Mouse (Mus musculus): ENCODE results near the gene Tmem109. TPM values are rescaled to one million over a fixed set of nuclear protein-coding genes. Genes with fewer than 3 reads are reported as not detected.

Tmem109 gene
- total and polyA plus RNA-seq, 3 experiments = 17.9 to 51.5 (median 32.9) TPM

DNA sequence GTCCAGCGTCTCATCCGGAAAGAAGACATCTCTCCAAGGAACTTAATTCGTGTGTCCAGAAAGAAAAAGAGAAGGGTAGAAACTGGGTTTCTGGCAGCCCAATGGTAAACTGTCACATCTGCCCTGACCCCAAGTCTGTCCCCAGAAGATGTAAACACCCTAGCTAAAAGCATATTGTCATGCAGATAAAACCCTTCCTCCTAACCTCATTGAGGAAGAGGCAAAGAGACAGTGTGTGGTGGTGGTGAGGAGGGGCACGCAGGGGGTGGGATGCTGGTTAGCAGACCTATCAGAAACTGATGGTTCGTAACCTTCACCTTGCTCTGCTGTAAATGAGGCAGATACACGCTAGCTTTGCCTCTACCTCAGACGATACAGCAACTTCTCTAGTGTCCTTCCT, 60.5 kb downstream of the Tmem109 start:
- Histone ChIP-seq H3K27me3 (replicated peaks) (no peaks in the 10 kb centered on the region), H3K4me1 (ENCODE audit: control insufficient read depth in 1 of 2, insufficient read depth in 2 of 2) (peaks cover 0 to 9% of the 10 kb centered on the region in 2 experiments; a peak in 1 of 4 replicates), H3K36me3 (replicated peaks in 1 of 2; ENCODE audit: control insufficient read depth in 1 of 2, insufficient read depth in 1 of 2, low read length in 1 of 2) (no peaks in the 10 kb centered on the region), H3K9me3 (replicated peaks; ENCODE audit: low read length) (no peaks in the 10 kb centered on the region), H3K27ac (ENCODE audit: insufficient read depth, low read depth) (no peak overlapping the region), H3K4me2 (ENCODE audit: insufficient read depth, low read depth, poor library complexity, severe bottlenecking) (no peak overlapping the region), H3K9ac (ENCODE audit: insufficient read depth, low read depth) (no peak overlapping the region), H3K79me2 (replicated peaks; ENCODE audit: control insufficient read depth, extremely low read depth, insufficient read depth, poor library complexity, severe bottlenecking) (no peaks in the 10 kb centered on the region), H3K4me3 (replicated peaks in 1 of 3; ENCODE audit: low read depth in 2 of 3, low read length in 2 of 3, poor library complexity in 1 of 3) (no peak overlapping the region)
- dilution Hi-C loops (cut with MboI; ENCODE audit: extremely low pct_ligation_motif_present, extremely low pct_unique_long_range_greater_than_20kb, low sequenced_read_pairs) = no loop called here
- TF ChIP-seq ELF1 (IDR thresholded peaks at IDR 0.05; ENCODE audit: low read depth, low read length) (no peak), USF1 (IDR thresholded peaks at IDR 0.05; ENCODE audit: low read depth, low read length) (no peak), NELFE (IDR thresholded peaks at IDR 0.05; ENCODE audit: low read depth, low read length) (no peak), UBTF (IDR thresholded peaks at IDR 0.05; ENCODE audit: low read depth, low read length) (no peak), MYC (IDR thresholded peaks at IDR 0.05; ENCODE audit: low read depth, low read length) (no peak), NRF1 (IDR thresholded peaks at IDR 0.05; ENCODE audit: low read depth, low read length) (no peak), SIN3A (IDR thresholded peaks at IDR 0.05; ENCODE audit: low read length) (no peak), ZMIZ1 (IDR thresholded peaks at IDR 0.05; ENCODE audit: low read depth, low read length) (no peak), ZC3H11A (IDR thresholded peaks at IDR 0.05; ENCODE audit: low read depth, low read length) (no peak), POLR2A (IDR thresholded peaks at IDR 0.05; ENCODE audit: low read depth, low read length) (no peak), PAX5 (IDR thresholded peaks at IDR 0.05; ENCODE audit: low read length) (no peak), MAZ (IDR thresholded peaks at IDR 0.05; ENCODE audit: low read depth, low read length) (no peak)
- DNase-seq (ENCODE audit: extremely low read depth) = no peak
- in situ Hi-C loops (cut with MboI; ENCODE audit: low pct_ligation_motif_present, low pct_unique_long_range_greater_than_20kb, low sequenced_read_pairs) = no loop called here

Other genes with a start within 250 kb of the Tmem109 start
- gene Vwce, start 247.8 kb downstream of the Tmem109 start, total RNA-seq (2012; rRNA removed) = 0.13 and 0.21 TPM in 2 replicates
- 0.04 TPM in 1 of 2 replicates, not detected in the other for gene Vwce, start 247.8 kb downstream of the Tmem109 start, total RNA-seq (2014; rRNA removed)
- 1.0 and 1.3 TPM in 2 replicates for gene Vwce, start 247.8 kb downstream of the Tmem109 start, polyA plus RNA-seq (2012; ENCODE audit: insufficient read length, low read depth)
- 0.08 TPM in 1 of 2 replicates, not detected in the other for gene Pga5, start 203.9 kb downstream of the Tmem109 start, total RNA-seq (2012; rRNA removed)
- gene Pga5, start 203.9 kb downstream of the Tmem109 start, total RNA-seq (2014; rRNA removed) = not detected in 2 replicates
- gene Pga5, start 203.9 kb downstream of the Tmem109 start, polyA plus RNA-seq (2012; ENCODE audit: insufficient read length, low read depth) = not detected in 2 replicates
- gene Vps37c, start 193.3 kb downstream of the Tmem109 start, total RNA-seq (2012; rRNA removed) = 9.5 and 10.8 TPM in 2 replicates
- gene Vps37c, start 193.3 kb downstream of the Tmem109 start, total RNA-seq (2014; rRNA removed) = 4.9 and 6.2 TPM in 2 replicates
- 13.0 and 13.4 TPM in 2 replicates for gene Vps37c, start 193.3 kb downstream of the Tmem109 start, polyA plus RNA-seq (2012; ENCODE audit: insufficient read length, low read depth)
- 8.7 and 9.9 TPM in 2 replicates for gene Cd5, start 143.0 kb downstream of the Tmem109 start, total RNA-seq (2012; rRNA removed)
- gene Cd5, start 143.0 kb downstream of the Tmem109 start, total RNA-seq (2014; rRNA removed) = 17.7 and 20.7 TPM in 2 replicates
- 46.8 and 51.4 TPM in 2 replicates for gene Cd5, start 143.0 kb downstream of the Tmem109 start, polyA plus RNA-seq (2012; ENCODE audit: insufficient read length, low read depth)
- gene Cd6, start 51.9 kb downstream of the Tmem109 start, total RNA-seq (2012; rRNA removed) = 0.08 and 0.17 TPM in 2 replicates
- 0.09 and 0.15 TPM in 2 replicates for gene Cd6, start 51.9 kb downstream of the Tmem109 start, total RNA-seq (2014; rRNA removed)
- 0.73 and 1.3 TPM in 2 replicates for gene Cd6, start 51.9 kb downstream of the Tmem109 start, polyA plus RNA-seq (2012; ENCODE audit: insufficient read length, low read depth)
- 84.5 and 86.7 TPM in 2 replicates for gene Slc15a3, start 42.3 kb downstream of the Tmem109 start, total RNA-seq (2012; rRNA removed)
- gene Slc15a3, start 42.3 kb downstream of the Tmem109 start, total RNA-seq (2014; rRNA removed) = 89.3 and 94.3 TPM in 2 replicates
- gene Slc15a3, start 42.3 kb downstream of the Tmem109 start, polyA plus RNA-seq (2012; ENCODE audit: insufficient read length, low read depth) = 217 and 219 TPM in 2 replicates
- 2.0 and 2.9 TPM in 2 replicates for gene Tmem132a, start 12.1 kb downstream of the Tmem109 start, total RNA-seq (2012; rRNA removed)
- 0.05 TPM in 1 of 2 replicates, not detected in the other for gene Tmem132a, start 12.1 kb downstream of the Tmem109 start, total RNA-seq (2014; rRNA removed)
- 20.2 and 22.9 TPM in 2 replicates for gene Tmem132a, start 12.1 kb downstream of the Tmem109 start, polyA plus RNA-seq (2012; ENCODE audit: insufficient read length, low read depth)
- gene Prpf19, start 13.2 kb upstream of the Tmem109 start, total RNA-seq (2012; rRNA removed) = 115 and 153 TPM in 2 replicates
- 357 and 364 TPM in 2 replicates for gene Prpf19, start 13.2 kb upstream of the Tmem109 start, total RNA-seq (2014; rRNA removed)
- 244 and 355 TPM in 2 replicates for gene Prpf19, start 13.2 kb upstream of the Tmem109 start, polyA plus RNA-seq (2012; ENCODE audit: insufficient read length, low read depth)
- not detected in 2 replicates for gene Zp1, start 38.6 kb upstream of the Tmem109 start, total RNA-seq (2012; rRNA removed)
- 0.26 TPM in 1 of 2 replicates, not detected in the other for gene Zp1, start 38.6 kb upstream of the Tmem109 start, total RNA-seq (2014; rRNA removed)
- not detected in 2 replicates for gene Zp1, start 38.6 kb upstream of the Tmem109 start, polyA plus RNA-seq (2012; ENCODE audit: insufficient read length, low read depth)
- 0.13 and 0.17 TPM in 2 replicates for gene Ptgdr2, start 55.2 kb upstream of the Tmem109 start, total RNA-seq (2012; rRNA removed)
- not detected in 2 replicates for gene Ptgdr2, start 55.2 kb upstream of the Tmem109 start, total RNA-seq (2014; rRNA removed)
- not detected in 2 replicates for gene Ptgdr2, start 55.2 kb upstream of the Tmem109 start, polyA plus RNA-seq (2012; ENCODE audit: insufficient read length, low read depth)
- gene Ccdc86, start 67.3 kb upstream of the Tmem109 start, total RNA-seq (2012; rRNA removed) = 10.8 and 18.6 TPM in 2 replicates
- gene Ccdc86, start 67.3 kb upstream of the Tmem109 start, total RNA-seq (2014; rRNA removed) = 8.5 and 9.5 TPM in 2 replicates
- gene Ccdc86, start 67.3 kb upstream of the Tmem109 start, polyA plus RNA-seq (2012; ENCODE audit: insufficient read length, low read depth) = 36.8 and 44.8 TPM in 2 replicates
- gene Ms4a10, start 92.7 kb upstream of the Tmem109 start, total RNA-seq (2012; rRNA removed) = not detected in 2 replicates
- gene Ms4a10, start 92.7 kb upstream of the Tmem109 start, total RNA-seq (2014; rRNA removed) = not detected in 2 replicates
- gene Ms4a10, start 92.7 kb upstream of the Tmem109 start, polyA plus RNA-seq (2012; ENCODE audit: insufficient read length, low read depth) = not detected in 2 replicates
- gene Ms4a15, start 111.2 kb upstream of the Tmem109 start, total RNA-seq (2012; rRNA removed) = not detected in 2 replicates
- gene Ms4a15, start 111.2 kb upstream of the Tmem109 start, total RNA-seq (2014; rRNA removed) = not detected in 2 replicates
- 0.37 TPM in 1 of 2 replicates, not detected in the other for gene Ms4a15, start 111.2 kb upstream of the Tmem109 start, polyA plus RNA-seq (2012; ENCODE audit: insufficient read length, low read depth)
- gene Ms4a18, start 136.0 kb upstream of the Tmem109 start, total RNA-seq (2012; rRNA removed) = not detected in 2 replicates
- gene Ms4a18, start 136.0 kb upstream of the Tmem109 start, total RNA-seq (2014; rRNA removed) = not detected in 2 replicates
- not detected in 2 replicates for gene Ms4a18, start 136.0 kb upstream of the Tmem109 start, polyA plus RNA-seq (2012; ENCODE audit: insufficient read length, low read depth)
- gene Ms4a8a, start 199.1 kb upstream of the Tmem109 start, total RNA-seq (2012; rRNA removed) = not detected in 2 replicates
- gene Ms4a8a, start 199.1 kb upstream of the Tmem109 start, total RNA-seq (2014; rRNA removed) = not detected in 2 replicates
- gene Ms4a8a, start 199.1 kb upstream of the Tmem109 start, polyA plus RNA-seq (2012; ENCODE audit: insufficient read length, low read depth) = not detected in 2 replicates
- not detected in 2 replicates for gene 1700017D01Rik, start 248.9 kb upstream of the Tmem109 start, total RNA-seq (2012; rRNA removed)
- gene 1700017D01Rik, start 248.9 kb upstream of the Tmem109 start, total RNA-seq (2014; rRNA removed) = not detected in 2 replicates
- gene 1700017D01Rik, start 248.9 kb upstream of the Tmem109 start, polyA plus RNA-seq (2012; ENCODE audit: insufficient read length, low read depth) = not detected in 2 replicates